Mouse (Mus musculus): ENCODE results near the gene Lamc2. TPM values are rescaled to one million over a fixed set of nuclear protein-coding genes. Genes with fewer than 3 reads are reported as not detected.

Gene Lamc2
- polyA plus RNA-seq, 1 experiment: 0.87 TPM

GRCm38 (mm10) chr1:153136647-153137046 is 49.6 kb downstream of the Lamc2 start:
- Histone ChIP-seq H3K4me3 (replicated peaks) (no peak overlapping the region), H3K27me3 (replicated peaks) (peaks cover 4% of the 10 kb centered on the region), H3K4me1 (peaks cover 5% of the 10 kb centered on the region), H3K9me3 (peaks cover 3% of the 10 kb centered on the region), H3K36me3 (replicated peaks; ENCODE audit: low read length) (no peaks in the 10 kb centered on the region)
- TF ChIP-seq GATA1 (IDR thresholded peaks at IDR 0.05; ENCODE audit: borderline replicate concordance, low read length) (no peak), FLI1 (IDR thresholded peaks at IDR 0.05; ENCODE audit: low read length) (no peak)

GRCm38 (mm10) chr1:153133865-153134781 is 52.1 kb downstream of the Lamc2 start:
- Histone ChIP-seq H3K4me3 (replicated peaks) (no peak overlapping the region), H3K4me1 (peaks cover 13% of the 10 kb centered on the region), H3K27me3 (replicated peaks) (peaks cover 7% of the 10 kb centered on the region), H3K36me3 (replicated peaks; ENCODE audit: low read length) (no peaks in the 10 kb centered on the region), H3K9me3 (no peaks in the 10 kb centered on the region)
- no peak for TF ChIP-seq GATA1 (IDR thresholded peaks at IDR 0.05; ENCODE audit: borderline replicate concordance, low read length)
- no peak for TF ChIP-seq FLI1 (IDR thresholded peaks at IDR 0.05; ENCODE audit: low read length)

GRCm38 (mm10) chr1:153129992-153130713 is 56.1 kb downstream of the Lamc2 start:
- Histone ChIP-seq H3K27me3 (replicated peaks) (peaks cover 18% of the 10 kb centered on the region), H3K36me3 (replicated peaks; ENCODE audit: low read length) (no peaks in the 10 kb centered on the region), H3K9me3 (no peaks in the 10 kb centered on the region), H3K4me1 (peaks cover 13% of the 10 kb centered on the region), H3K4me3 (replicated peaks) (no peak overlapping the region)
- no peak for TF ChIP-seq GATA1 (IDR thresholded peaks at IDR 0.05; ENCODE audit: borderline replicate concordance, low read length)
- no peak for TF ChIP-seq FLI1 (IDR thresholded peaks at IDR 0.05; ENCODE audit: low read length)

GRCm38 (mm10) chr1:153128780-153129179 is 57.5 kb downstream of the Lamc2 start:
- Histone ChIP-seq H3K4me3 (replicated peaks) (no peak overlapping the region), H3K27me3 (replicated peaks) (peaks cover 22% of the 10 kb centered on the region), H3K36me3 (replicated peaks; ENCODE audit: low read length) (no peaks in the 10 kb centered on the region), H3K4me1 (peaks cover 13% of the 10 kb centered on the region), H3K9me3 (no peaks in the 10 kb centered on the region)
- TF ChIP-seq FLI1 (IDR thresholded peaks at IDR 0.05; ENCODE audit: low read length): no peak
- no peak for TF ChIP-seq GATA1 (IDR thresholded peaks at IDR 0.05; ENCODE audit: borderline replicate concordance, low read length)

- H3K9me3 ChIP-seq: no peaks in the 10 kb centered on the region
- H3K4me1 ChIP-seq: peaks cover 13% of the 10 kb centered on the region
- TF ChIP-seq GATA1 (IDR thresholded peaks at IDR 0.05; ENCODE audit: borderline replicate concordance, low read length) (no peak), FLI1 (IDR thresholded peaks at IDR 0.05; ENCODE audit: low read length) (no peak)
- no peak overlapping the region for H3K4me3 ChIP-seq (replicated peaks)
- H3K36me3 ChIP-seq (replicated peaks; ENCODE audit: low read length): no peaks in the 10 kb centered on the region
- peaks cover 24% of the 10 kb centered on the region for H3K27me3 ChIP-seq (replicated peaks)
These were observed 58.6 kb downstream of the Lamc2 start for GRCm38 (mm10) chr1:153127622-153128021.

GRCm38 (mm10) chr1:153126491-153127381 is 59.5 kb downstream of the Lamc2 start:
- TF ChIP-seq GATA1 (IDR thresholded peaks at IDR 0.05; ENCODE audit: borderline replicate concordance, low read length) (no peak), FLI1 (IDR thresholded peaks at IDR 0.05; ENCODE audit: low read length) (no peak)

GRCm38 (mm10) chr1:153125287-153126275 is 60.7 kb downstream of the Lamc2 start:
- TF ChIP-seq FLI1 (IDR thresholded peaks at IDR 0.05; ENCODE audit: low read length) (no peak), GATA1 (IDR thresholded peaks at IDR 0.05; ENCODE audit: borderline replicate concordance, low read length) (no peak)

More at GRCm38 (mm10) chr1:153126491-153127381, 59.5 kb downstream of the Lamc2 start:
- H3K4me3 ChIP-seq (replicated peaks): no peak overlapping the region
- H3K27me3 ChIP-seq (replicated peaks): peaks cover 24% of the 10 kb centered on the region
- H3K9me3 ChIP-seq: no peaks in the 10 kb centered on the region
- no peaks in the 10 kb centered on the region for H3K36me3 ChIP-seq (replicated peaks; ENCODE audit: low read length)
- peaks cover 13% of the 10 kb centered on the region for H3K4me1 ChIP-seq

GRCm38 (mm10) chr1:153124502-153124901 is 61.7 kb downstream of the Lamc2 start:
- Histone ChIP-seq H3K4me1 (peaks cover 4% of the 10 kb centered on the region; the same call in 1 of the 2 replicates), H3K27me3 (replicated peaks) (peaks cover 21% of the 10 kb centered on the region), H3K4me3 (replicated peaks) (no peak overlapping the region), H3K9me3 (no peaks in the 10 kb centered on the region), H3K36me3 (replicated peaks; ENCODE audit: low read length) (no peaks in the 10 kb centered on the region)
- TF ChIP-seq GATA1 (IDR thresholded peaks at IDR 0.05; ENCODE audit: borderline replicate concordance, low read length) (no peak), FLI1 (IDR thresholded peaks at IDR 0.05; ENCODE audit: low read length) (no peak)

More at GRCm38 (mm10) chr1:153125287-153126275, 60.7 kb downstream of the Lamc2 start:
- Histone ChIP-seq H3K4me1 (peaks cover 8% of the 10 kb centered on the region; the same call in 1 of the 2 replicates), H3K4me3 (replicated peaks) (no peak overlapping the region), H3K36me3 (replicated peaks; ENCODE audit: low read length) (no peaks in the 10 kb centered on the region), H3K27me3 (replicated peaks) (peaks cover 24% of the 10 kb centered on the region), H3K9me3 (no peaks in the 10 kb centered on the region)

Measured in megakaryocyte, embryonic 14.5 days (primary cell).